Mouse (Mus musculus) left cerebral cortex, postnatal 36 days (tissue): Measurements from ENCODE around the gene Tsc2. TPM values are rescaled to one million over a fixed set of nuclear protein-coding genes. Genes with fewer than 3 reads are reported as not detected.

Experiments
- DNase-seq, 2 experiments: peaks; one replicate each; pipeline ENCODE4 v3.0.0; 2021 to 2022; ENCODE audit warnings: low spot score in 2 of 2, mixed read lengths in 1 of 2
- intact Hi-C: fragments of 180-260 bp; cut with DNase I; formaldehyde crosslinking; loops from one replicate; pipeline ENCODE4 v1.15.1; 2025
- total RNA-seq, 2 experiments: library from RNA; stranded (reverse); gene quantifications; 2 replicates each; pipeline ENCODE4 v1.2.3; 2021

Tsc2 gene
- total RNA-seq, 2 experiments from 2014 or later: 116 to 157 TPM

DNA sequence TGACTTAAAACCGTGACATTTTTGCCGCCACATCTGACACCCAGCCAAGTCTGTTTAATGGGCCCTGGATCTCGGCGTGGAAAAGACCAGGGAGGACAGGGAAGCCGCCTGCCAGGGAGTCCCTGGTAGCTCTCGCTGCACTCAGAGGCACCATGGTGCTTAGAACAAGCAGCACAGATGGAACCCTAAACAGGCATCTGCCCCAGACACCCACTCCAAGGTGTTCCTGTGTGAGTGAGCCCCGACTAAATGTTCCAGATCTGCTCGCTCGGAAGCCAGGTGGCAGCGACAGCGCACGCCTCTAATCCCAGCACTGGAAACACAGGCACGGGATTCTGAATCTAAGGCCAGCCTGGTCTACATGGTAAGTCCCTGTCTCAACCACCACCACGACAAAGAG, 2.4 kb downstream of the Tsc2 start:
- peak; percentile 32 to 44 for DNase-seq
- intact Hi-C loops: loop anchor here (5.0 kb wide), 2 partner anchors 37 to 83 kb away; partner anchors contain the start of genes Pkd1 and Zfp598

DNA sequence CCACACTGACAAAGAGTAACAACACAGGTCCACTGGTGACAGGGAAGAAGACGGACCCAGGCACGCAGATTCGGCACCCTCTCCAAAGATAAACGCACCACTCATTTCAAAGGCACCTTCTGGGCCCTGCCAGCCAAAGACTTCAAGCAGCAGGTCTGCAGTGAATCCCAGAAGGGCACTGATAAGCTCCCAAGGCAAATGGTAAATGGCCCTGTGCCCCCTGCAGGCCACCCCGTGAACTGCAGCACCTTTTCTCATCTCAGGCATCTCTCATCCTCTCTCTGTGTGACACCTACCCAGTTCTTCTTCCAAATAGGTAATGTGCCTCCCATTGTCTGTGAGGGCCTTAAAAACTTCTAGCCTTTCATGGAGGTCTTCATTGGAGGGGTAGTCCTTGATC, 3.8 kb downstream of the Tsc2 start:
- intact Hi-C loops: no loop called here
- peak; percentile 60 to 63 for DNase-seq

DNA sequence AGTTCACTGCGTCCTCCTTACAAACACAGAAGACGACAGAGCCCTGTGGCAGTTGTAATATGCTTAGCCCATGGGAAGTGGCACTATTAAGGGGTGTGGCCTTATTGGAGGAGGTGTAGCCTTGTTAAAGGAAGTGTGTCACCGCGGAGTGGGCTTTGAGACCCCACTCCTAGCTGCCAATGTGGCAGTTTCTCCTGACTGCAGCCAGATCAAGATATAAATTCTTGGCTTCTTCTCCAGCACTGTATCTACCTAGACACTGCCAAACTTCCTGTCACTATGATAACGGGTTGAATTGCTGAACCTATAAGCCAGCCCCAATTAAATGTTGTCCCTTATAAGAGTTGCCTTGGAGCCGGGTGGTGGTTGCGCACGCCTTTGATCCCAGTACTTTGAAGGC, 7.0 kb downstream of the Tsc2 start:
- intact Hi-C loops: no loop called here
- DNase-seq: no peak

DNA sequence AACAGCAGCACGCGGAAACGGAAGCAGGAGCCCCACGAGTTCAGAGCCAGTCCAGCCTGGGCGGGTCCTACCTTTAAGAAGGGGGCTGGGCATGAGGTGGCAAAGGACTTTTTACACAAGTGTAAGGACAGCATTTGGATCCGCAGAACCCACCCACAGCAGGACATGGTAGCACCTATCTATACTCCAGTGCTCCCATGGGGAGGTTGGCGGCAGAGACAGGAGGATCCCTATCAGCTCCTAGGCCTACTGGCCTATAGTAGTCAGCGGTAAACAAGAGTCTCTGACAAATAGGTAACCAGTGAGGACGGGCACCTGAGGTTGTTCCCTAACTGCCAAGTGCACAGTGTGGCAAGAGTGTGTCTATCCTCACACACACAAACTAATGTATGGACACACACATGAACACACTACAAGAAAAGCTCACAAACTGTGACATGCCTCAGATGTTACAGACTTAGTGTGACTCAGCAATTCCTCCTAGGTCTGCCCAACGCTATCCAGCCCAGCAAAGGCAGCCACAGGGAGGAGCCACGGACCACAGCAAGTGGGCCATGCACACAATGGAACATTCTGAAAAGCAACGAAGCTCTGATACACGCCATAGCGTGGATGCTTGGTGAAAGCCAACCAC, 14.8 kb downstream of the Tsc2 start:
- intact Hi-C loops: no loop called here
- no peak for DNase-seq

DNA sequence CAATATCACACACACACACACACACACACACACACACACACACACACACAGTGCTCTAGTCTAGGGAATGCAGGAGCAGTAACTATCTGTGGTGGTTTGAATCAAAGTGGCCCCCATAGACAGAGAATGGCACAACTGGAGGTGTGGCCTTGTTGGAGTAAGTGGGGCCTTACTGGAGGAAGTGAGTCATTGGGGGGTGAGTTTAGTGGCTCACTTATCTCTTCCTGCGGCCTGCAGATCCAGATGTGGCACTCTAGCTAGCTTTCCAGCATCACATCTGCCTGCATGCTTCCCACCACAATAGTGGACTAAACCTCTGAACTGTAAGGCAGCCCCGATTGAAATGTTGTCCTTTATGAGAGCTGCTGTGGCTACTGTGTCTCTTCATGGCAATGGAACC, 21.7 kb downstream of the Tsc2 start:
- intact Hi-C loops: no loop called here
- DNase-seq: no peak

DNA sequence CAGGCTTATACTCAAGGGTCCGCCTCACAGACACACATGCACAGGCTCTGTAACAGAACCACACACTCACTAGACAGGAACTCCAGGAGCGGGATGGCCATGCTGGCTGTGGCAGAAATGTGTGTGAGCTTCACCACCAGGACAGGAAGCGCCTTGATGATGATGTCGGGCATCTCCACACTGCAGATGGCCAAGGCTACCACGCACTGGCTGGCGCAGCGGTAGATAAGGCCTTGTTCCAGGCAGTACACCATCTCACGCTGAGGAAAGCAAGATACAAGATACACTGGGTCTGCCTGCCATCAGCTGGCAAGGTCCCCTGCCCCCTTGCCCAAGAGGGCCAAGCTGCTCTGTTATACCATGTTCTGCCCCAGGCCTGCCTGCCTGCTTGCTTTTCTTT, 23.6 kb downstream of the Tsc2 start:
- intact Hi-C loops: no loop called here
- DNase-seq: no peak

DNA sequence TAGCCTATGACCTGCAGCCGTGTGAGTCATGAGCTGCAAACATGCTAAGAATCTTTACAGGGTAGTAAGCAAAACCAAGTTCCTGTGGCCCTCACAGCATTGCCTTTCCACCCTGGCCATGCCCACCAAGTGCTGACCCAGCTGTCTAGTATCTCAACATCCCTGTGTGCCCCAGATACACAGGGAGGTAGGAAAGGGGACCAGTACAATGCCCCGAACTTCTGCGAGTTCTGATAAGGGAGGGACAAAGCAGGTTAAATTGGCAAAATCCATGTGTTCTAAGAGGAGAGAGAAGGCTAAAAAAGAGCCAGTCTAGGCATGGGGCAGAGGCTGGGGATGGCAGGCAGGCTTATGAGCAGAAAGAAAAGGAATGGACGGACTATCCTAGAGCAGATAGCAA, 24.1 kb downstream of the Tsc2 start:
- intact Hi-C loops: no loop called here
- DNase-seq: no peak

DNA sequence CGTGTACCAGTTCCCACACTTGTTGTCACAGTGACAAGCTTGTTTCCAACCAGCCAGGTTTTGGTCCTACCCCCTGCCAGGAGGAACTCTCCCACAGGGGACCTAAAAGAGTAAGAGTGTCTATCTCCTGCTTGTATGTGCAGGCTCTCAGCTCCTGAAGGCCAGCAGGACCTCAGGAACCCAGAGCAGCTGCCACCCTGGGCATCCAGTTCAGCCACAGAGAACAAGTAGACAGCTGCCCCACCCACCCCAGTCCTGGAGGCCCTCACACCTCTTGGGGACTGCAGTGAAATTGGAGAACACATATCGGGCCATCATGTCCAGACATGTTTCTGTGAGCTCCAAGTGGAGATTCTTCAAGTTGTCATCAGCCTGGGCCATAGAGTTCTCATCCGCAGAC, 27.9 kb downstream of the Tsc2 start:
- intact Hi-C loops: no loop called here
- DNase-seq: no peak

DNA sequence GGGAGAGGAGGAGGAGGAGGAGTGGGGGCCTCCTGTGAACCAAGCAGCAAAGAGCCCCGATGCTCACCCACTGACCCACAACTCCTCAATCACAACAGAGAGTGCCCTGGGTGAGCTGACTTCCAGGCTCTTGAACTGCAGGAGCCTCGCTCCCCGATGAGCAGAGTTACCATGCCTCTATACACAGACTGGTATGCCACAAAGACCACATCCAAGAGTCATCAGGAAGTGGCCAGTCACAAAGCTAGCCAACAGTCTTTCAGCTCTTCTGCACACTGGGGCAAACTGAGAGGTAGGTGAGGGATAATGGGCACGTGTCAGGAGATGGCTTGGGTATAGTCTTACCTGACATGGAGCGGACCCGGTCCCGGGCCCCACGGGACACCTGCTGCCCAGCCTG, 28.5 kb downstream of the Tsc2 start:
- DNase-seq: no peak
- intact Hi-C loops: no loop called here

DNA sequence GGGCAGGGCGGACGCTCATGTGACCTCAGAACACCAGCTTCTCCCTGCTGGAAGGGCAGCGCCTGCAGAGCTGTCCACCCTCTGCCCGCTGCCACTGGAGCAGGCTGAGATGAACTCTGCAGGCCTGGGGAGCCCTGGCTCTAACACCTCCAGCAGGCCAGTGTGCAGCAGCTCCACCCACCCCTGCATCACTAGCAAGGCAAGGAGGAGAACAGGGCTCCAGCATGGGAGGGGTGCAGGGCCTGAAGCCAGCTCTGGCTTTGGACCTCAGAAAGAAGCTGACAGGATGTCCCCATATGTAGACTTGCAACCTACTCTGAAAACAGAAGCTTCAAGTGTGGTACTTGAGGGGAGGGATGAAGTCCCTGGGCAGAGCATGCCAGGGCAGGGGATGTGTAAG, 31.9 kb downstream of the Tsc2 start:
- intact Hi-C loops: no loop called here
- DNase-seq: no peak

DNA sequence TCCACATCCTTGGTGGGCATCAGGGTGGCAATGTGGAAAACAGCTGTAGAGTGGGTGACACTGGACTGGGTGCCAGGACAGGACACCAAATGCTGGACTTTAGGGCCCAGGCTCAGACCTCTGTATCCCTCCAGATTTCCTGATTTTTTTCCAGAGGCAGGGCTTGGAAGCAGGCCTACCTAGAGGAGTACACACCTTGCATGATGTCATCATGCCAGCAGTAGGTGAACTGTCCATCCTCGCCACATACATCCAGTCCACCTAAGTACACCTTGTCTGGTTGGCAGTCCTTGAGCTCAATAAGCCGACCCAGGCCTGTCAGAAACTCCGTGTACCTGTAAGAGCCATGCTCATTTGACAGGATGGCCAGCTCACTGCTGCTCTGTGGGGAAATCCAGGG, 34.4 kb downstream of the Tsc2 start:
- DNase-seq: no peak
- intact Hi-C loops: no loop called here

DNA sequence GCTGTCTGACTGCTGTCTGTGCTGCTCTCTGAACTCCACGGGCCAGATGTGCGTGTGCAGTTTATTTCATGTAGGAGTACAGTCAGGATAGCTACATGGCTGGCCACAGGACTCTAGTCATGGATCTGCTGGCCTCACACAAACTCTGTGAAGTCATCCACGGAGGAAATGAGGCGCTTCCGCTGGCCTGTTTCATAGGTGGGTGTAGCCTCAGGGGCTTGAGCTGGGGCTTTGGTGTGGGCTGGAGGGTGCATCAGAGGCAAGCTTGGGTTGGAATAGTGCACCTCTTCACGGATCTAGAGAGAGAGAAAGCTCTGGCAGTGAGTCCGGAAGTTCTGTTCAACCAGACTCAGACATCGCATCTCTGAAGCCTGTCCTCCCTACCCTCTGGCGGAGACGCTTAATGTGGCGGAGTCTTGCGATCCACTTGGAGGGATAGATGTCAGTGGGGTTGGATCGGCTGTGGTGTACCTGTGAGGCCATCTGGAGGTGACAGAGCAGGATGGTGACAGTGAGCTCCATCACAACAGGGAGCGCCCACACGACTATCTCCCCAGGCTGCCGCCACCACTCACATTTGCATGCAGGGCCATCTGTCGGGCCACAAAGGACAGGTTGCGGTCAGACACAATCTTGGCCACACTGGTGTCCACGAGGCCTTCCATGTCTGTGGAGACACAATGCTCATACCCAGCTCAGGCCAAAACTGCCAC, 35.8 kb downstream of the Tsc2 start:
- intact Hi-C loops: no loop called here
- DNase-seq: no peak

DNA sequence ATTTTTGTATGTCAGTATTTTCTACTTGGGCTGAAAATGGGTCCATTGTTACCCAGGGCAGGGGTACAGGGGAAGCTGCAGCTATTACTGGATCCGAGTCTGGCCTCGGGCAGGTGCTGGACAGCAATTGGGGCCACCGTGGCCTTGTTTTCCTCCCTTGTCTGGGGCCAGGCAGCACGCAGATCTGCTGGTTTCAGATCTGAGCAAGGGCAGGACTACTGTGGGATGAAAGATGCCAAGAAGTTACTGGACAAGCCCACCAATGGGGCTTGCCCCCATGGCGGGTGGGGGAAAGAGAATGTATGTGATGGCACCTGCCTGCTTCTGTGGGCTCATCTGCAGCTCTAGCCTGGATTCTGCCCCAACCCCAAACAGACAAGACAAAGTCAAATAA, 36.4 kb downstream of the Tsc2 start:
- intact Hi-C loops: no loop called here
- no peak for DNase-seq

DNA sequence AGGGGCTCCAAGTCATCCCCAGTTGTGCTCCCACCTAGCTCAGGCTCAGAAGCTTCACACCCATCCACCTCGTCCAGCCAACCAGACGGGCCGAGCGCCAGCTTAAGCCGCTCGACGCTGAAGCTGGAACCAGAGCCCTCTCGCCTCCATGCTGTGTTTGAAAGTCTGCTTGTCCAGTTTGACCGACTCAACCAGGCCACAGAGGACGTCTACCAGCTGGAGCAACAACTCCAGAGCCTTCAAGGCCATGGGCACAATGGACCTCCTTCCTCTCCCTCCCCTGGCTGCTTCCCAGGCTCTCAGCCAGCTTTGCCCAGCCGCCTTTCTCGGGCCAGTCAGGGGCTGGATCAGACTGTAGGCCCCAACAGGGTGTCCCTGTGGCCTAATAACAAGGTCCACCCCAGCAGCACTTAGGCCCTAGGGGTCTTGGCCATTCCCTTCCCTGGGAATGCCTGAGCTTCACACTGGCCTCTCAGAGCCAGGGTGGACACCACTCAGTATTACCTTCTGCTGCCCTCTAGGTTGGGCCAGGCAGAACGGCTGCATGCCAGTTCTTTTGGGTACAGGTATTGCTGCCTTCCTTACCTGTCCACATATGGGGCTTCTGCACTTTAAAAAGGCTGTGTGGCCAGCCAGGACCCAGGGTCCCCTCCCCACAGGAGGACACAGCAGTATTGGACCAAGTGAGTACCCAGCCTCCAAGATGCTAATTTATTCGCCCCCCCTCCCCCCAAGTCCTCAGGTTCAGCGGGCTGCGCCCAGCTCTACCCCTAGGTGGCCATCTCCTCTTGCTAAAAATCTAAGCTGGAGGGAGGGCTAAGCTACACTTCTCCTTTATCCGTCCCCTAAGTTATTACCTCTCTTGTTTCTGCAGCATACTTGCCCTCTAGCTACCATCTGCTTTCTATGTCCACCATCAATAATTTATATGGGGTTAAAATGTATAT, 37.0 kb downstream of the Tsc2 start:
- intact Hi-C loops: no loop called here
- DNase-seq: no peak

DNA sequence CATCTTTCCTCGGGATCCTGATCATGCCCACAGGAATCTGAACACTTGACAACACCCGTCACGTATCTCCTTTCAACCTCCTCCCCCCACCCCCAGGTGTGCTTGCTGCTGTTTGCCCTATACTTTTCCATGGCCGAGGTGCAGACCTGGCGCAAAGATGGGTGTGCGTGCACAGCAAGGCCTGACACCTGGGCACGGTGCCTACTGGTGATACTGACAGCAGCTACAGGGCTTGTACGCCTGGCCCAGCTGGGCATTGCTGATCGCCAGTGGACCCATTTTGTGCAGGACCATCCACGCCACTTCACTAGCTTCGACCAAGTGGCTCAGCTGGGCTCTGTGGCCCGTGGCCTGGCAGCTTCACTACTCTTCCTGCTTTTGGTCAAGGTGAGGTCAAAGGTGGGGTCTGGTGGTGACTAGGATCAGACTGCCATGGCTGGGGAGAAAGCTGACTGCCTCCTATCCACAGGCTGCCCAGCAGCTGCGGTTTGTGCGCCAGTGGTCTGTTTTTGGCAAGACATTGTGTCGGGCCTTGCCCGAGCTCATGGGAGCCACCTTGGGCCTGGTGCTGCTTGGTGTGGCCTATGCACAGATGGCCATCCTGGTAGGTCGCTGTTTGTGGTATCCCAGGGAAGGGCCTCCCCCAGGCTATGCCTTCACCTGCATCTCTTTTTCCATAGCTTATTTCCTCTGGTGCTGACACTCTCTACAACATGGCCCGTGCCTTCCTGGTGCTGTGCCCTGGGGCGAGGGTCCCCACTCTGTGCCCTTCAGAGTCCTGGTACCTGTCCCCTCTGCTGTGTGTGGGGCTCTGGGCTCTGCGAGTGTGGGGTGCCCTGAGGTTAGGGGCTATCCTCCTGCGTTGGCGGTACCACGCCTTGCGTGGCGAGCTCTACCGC, 38.2 kb downstream of the Tsc2 start:
- no peak for DNase-seq
- intact Hi-C loops: no loop called here

DNA sequence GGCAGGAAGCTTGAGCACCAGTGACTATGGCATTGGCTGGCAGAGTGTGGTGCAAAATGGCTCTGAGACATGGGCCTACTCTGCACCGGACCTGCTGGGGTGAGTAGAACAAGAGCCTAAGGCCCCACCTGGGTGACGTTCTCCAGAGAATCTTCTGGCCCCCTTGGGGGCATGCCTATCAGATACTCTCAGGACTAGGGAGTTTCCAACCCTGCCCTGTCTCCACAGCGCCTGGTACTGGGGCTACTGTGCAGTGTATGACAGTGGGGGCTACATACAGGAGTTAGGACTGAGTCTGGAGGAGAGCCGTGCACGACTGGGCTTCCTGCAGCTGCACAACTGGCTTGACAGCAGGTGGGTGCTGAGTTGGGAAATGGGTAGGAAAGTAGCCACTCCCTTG, 39.2 kb downstream of the Tsc2 start:
- intact Hi-C loops: no loop called here

DNA sequence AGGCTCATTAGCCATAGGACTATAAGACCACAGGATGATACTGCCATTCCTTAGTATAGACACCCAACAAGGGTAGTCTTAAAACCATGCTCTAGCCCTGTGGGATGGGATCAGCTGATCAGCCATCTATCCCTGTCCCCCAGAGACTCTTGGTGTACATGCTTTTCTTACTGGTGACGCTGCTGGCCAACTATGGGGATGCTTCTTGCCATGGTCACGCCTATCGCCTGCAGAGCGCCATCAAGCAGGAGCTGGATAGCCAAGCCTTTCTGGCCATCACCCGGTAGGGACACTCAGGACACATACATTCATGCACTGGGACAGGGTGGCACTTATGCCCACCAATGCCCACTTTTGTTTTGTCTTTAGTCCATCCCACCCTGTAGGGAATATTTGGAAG, 40.7 kb downstream of the Tsc2 start:
- DNase-seq: no peak

More for the DNA sequence above, 39.2 kb downstream of the Tsc2 start:
- DNase-seq: no peak

DNA sequence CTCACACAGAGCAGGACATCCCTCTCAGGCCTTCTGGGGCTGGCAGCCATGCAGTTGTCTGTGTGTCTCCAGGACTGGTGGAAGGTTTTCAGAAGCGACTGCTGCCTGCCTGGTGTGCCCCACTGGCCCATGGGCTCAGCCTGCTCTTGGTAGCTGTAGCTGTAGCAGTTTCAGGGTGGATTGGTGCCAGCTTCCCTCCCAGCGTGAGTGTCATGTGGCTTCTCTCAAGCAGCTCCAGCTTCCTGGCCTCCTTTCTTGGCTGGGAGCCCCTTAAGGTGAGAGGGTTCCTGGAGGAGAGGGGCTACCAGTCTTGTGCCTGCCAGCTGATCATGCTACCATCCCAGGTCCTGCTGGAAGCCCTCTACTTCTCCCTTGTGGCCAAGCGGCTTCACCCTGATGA, 41.5 kb downstream of the Tsc2 start:
- intact Hi-C loops: no loop called here

More for the DNA sequence above, 40.7 kb downstream of the Tsc2 start:
- intact Hi-C loops: no loop called here

DNA sequence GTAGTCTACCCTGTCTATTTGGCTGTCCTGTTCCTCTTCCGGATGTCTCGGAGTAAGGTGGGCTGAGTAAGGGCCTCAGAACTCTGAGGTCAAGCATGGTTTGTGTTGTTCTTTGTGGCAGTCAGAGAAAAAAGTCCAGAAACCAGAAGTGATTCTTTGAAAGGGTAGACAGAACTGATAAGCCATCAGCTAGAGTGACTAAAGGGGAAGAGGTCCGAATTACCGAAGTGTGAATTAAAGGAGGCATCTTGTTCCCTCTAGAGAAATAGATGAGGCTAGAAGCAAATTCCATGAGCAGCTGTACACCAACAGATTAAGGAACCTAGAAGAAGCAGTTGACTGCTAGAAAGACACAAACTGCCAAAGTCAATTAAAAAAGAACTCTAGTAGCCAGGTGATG, 45.9 kb downstream of the Tsc2 start:
- no peak for DNase-seq
- intact Hi-C loops: no loop called here

More for the DNA sequence above, 41.5 kb downstream of the Tsc2 start:
- no peak for DNase-seq

DNA sequence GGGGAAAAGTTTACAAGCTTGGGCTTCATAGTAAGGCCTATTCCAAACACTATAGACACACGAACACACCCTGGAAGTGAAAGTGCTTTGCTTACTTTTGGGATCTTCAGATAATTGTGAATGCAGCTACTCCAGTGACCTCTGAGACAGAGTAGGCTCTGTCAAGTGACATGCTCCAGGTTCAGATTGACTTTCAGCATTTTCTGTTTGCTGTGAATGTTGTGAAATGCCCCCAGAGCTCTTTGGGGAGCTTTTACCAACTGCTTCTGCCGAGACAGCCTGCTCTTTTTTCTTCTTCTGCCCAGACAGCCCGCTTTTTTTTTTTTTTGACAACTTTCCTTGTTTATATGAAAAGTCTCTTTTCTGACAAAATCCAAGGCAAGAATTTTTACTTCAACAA, 47.9 kb downstream of the Tsc2 start:
- intact Hi-C loops: no loop called here
- no peak for DNase-seq
